Mouse (Mus musculus): Measurements from ENCODE around the gene Gm11549. TPM values are rescaled to one million over a fixed set of nuclear protein-coding genes. Genes with fewer than 3 reads are reported as not detected.

The Gm11549 gene
- polyA plus RNA-seq, 1 experiment, result 0.04 TPM

- Histone ChIP-seq H3K4me1 (ENCODE audit: control insufficient read depth, insufficient read depth, insufficient read length) (no peaks in the 10 kb centered on the region; the same call in 1 of the 2 replicates), H3K27me3 (ENCODE audit: control insufficient read depth, insufficient read depth, low read length) (no peaks in the 10 kb centered on the region), H3K27ac (ENCODE audit: insufficient read depth, low read length) (peak within 1 kb of the TSS; percentile 76), H3K4me3 (ENCODE audit: extremely low read depth, insufficient read depth, insufficient read length) (peak within 1 kb of the TSS; percentile 72), H3K36me3 (ENCODE audit: control insufficient read depth, insufficient read depth, low read length) (no peaks in the 10 kb centered on the region)
- TF ChIP-seq POLR2A (IDR thresholded peaks at IDR 0.05; ENCODE audit: low read depth, low read length) (peak; percentile 80; the same call in 1 of the 2 replicates), CTCF (IDR thresholded peaks at IDR 0.05; ENCODE audit: extremely low read depth, insufficient read depth, insufficient read length, insufficient replicate concordance) (peak; percentile 14; the same call in 1 of the 2 replicates)
- WGBS, result under 1% methylated on average over 32 of the region's 32 CpGs
- DNase-seq (ENCODE audit: low read depth in 1 of 2, low spot score in 2 of 2), result peak; percentile 93
These were observed 46.0 kb downstream of the Gm11549 start, which contains the start of the genes Anxa5 and 1810062G17Rik for GRCm38 (mm10) chr3:36475532-36476087. TSS of gene Anxa5 (minus strand) at chr3:36475894. TSS of gene 1810062G17Rik (plus strand) at chr3:36475937.

- no peaks in the 10 kb centered on the region; the same call in 1 of the 2 replicates for H3K4me1 ChIP-seq (ENCODE audit: control insufficient read depth, insufficient read depth, insufficient read length)
- WGBS, result under 1% methylated on average over 24 of the region's 24 CpGs
- DNase-seq (ENCODE audit: low read depth in 1 of 2, low spot score in 2 of 2), result peak in 1 of 2 experiments; percentile 2
- no peaks in the 10 kb centered on the region for H3K36me3 ChIP-seq (ENCODE audit: control insufficient read depth, insufficient read depth, low read length)
- H3K27ac ChIP-seq (ENCODE audit: insufficient read depth, low read length), result peak overlapping the region; percentile 72
- H3K27me3 ChIP-seq (ENCODE audit: control insufficient read depth, insufficient read depth, low read length), result no peaks in the 10 kb centered on the region
- peak overlapping the region; percentile 72 for H3K4me3 ChIP-seq (ENCODE audit: extremely low read depth, insufficient read depth, insufficient read length)
- TF ChIP-seq POLR2A (IDR thresholded peaks at IDR 0.05; ENCODE audit: low read depth, low read length), result no peak
- TF ChIP-seq CTCF (IDR thresholded peaks at IDR 0.05; ENCODE audit: extremely low read depth, insufficient read depth, insufficient read length, insufficient replicate concordance), result no peak
These were observed 46.6 kb downstream of the Gm11549 start for GRCm38 (mm10) chr3:36474938-36475483.

- no peaks in the 10 kb centered on the region for H3K27me3 ChIP-seq (ENCODE audit: control insufficient read depth, insufficient read depth, low read length)
- TF ChIP-seq CTCF (IDR thresholded peaks at IDR 0.05; ENCODE audit: extremely low read depth, insufficient read depth, insufficient read length, insufficient replicate concordance) (no peak), POLR2A (IDR thresholded peaks at IDR 0.05; ENCODE audit: low read depth, low read length) (no peak)
- WGBS, result 88% methylated on average over 5 of the region's 5 CpGs
- no peak for DNase-seq (ENCODE audit: low read depth in 1 of 2, low spot score in 2 of 2)
- no peaks in the 10 kb centered on the region for H3K36me3 ChIP-seq (ENCODE audit: control insufficient read depth, insufficient read depth, low read length)
- no peaks in the 10 kb centered on the region; the same call in 1 of the 2 replicates for H3K4me1 ChIP-seq (ENCODE audit: control insufficient read depth, insufficient read depth, insufficient read length)
- H3K27ac ChIP-seq (ENCODE audit: insufficient read depth, low read length), result no peak overlapping the region
- no peak overlapping the region for H3K4me3 ChIP-seq (ENCODE audit: extremely low read depth, insufficient read depth, insufficient read length)
These were observed 47.2 kb downstream of the Gm11549 start for GRCm38 (mm10) chr3:36474421-36474820.

GRCm38 (mm10) chr3:36473222-36473621, 48.4 kb downstream of the Gm11549 start:
- no peaks in the 10 kb centered on the region for H3K27me3 ChIP-seq (ENCODE audit: control insufficient read depth, insufficient read depth, low read length)
- no peak overlapping the region for H3K4me3 ChIP-seq (ENCODE audit: extremely low read depth, insufficient read depth, insufficient read length)
- no peaks in the 10 kb centered on the region for H3K36me3 ChIP-seq (ENCODE audit: control insufficient read depth, insufficient read depth, low read length)
- no peak for DNase-seq (ENCODE audit: low read depth in 1 of 2, low spot score in 2 of 2)
- TF ChIP-seq POLR2A (IDR thresholded peaks at IDR 0.05; ENCODE audit: low read depth, low read length), result no peak
- TF ChIP-seq CTCF (IDR thresholded peaks at IDR 0.05; ENCODE audit: extremely low read depth, insufficient read depth, insufficient read length, insufficient replicate concordance), result no peak
- no peak overlapping the region for H3K27ac ChIP-seq (ENCODE audit: insufficient read depth, low read length)
- 76% methylated on average over 5 of the region's 5 CpGs for WGBS
- H3K4me1 ChIP-seq (ENCODE audit: control insufficient read depth, insufficient read depth, insufficient read length), result no peaks in the 10 kb centered on the region; the same call in 1 of the 2 replicates

GRCm38 (mm10) chr3:36471856-36472255, 49.8 kb downstream of the Gm11549 start:
- no peak overlapping the region for H3K4me3 ChIP-seq (ENCODE audit: extremely low read depth, insufficient read depth, insufficient read length)
- TF ChIP-seq POLR2A (IDR thresholded peaks at IDR 0.05; ENCODE audit: low read depth, low read length), result no peak
- TF ChIP-seq CTCF (IDR thresholded peaks at IDR 0.05; ENCODE audit: extremely low read depth, insufficient read depth, insufficient read length, insufficient replicate concordance), result no peak
- no peaks in the 10 kb centered on the region for H3K27me3 ChIP-seq (ENCODE audit: control insufficient read depth, insufficient read depth, low read length)
- no peak for DNase-seq (ENCODE audit: low read depth in 1 of 2, low spot score in 2 of 2)
- WGBS, result 88% methylated on average over 4 of the region's 4 CpGs
- H3K4me1 ChIP-seq (ENCODE audit: control insufficient read depth, insufficient read depth, insufficient read length), result no peaks in the 10 kb centered on the region; the same call in 1 of the 2 replicates
- H3K27ac ChIP-seq (ENCODE audit: insufficient read depth, low read length), result no peak overlapping the region
- H3K36me3 ChIP-seq (ENCODE audit: control insufficient read depth, insufficient read depth, low read length), result no peaks in the 10 kb centered on the region

GRCm38 (mm10) chr3:36468871-36469270, 52.7 kb downstream of the Gm11549 start:
- TF ChIP-seq CTCF (IDR thresholded peaks at IDR 0.05; ENCODE audit: extremely low read depth, insufficient read depth, insufficient read length, insufficient replicate concordance) (no peak), POLR2A (IDR thresholded peaks at IDR 0.05; ENCODE audit: low read depth, low read length) (no peak)
- no peak overlapping the region for H3K27ac ChIP-seq (ENCODE audit: insufficient read depth, low read length)
- no peaks in the 10 kb centered on the region for H3K4me1 ChIP-seq (ENCODE audit: control insufficient read depth, insufficient read depth, insufficient read length)
- no peaks in the 10 kb centered on the region for H3K27me3 ChIP-seq (ENCODE audit: control insufficient read depth, insufficient read depth, low read length)
- H3K4me3 ChIP-seq (ENCODE audit: extremely low read depth, insufficient read depth, insufficient read length), result no peak overlapping the region
- DNase-seq (ENCODE audit: low read depth in 1 of 2, low spot score in 2 of 2), result no peak
- no peaks in the 10 kb centered on the region for H3K36me3 ChIP-seq (ENCODE audit: control insufficient read depth, insufficient read depth, low read length)
- WGBS, result 66% methylated on average over 2 of the region's 2 CpGs

- Histone ChIP-seq H3K27me3 (ENCODE audit: control insufficient read depth, insufficient read depth, low read length) (no peaks in the 10 kb centered on the region), H3K4me1 (ENCODE audit: control insufficient read depth, insufficient read depth, insufficient read length) (no peaks in the 10 kb centered on the region), H3K36me3 (ENCODE audit: control insufficient read depth, insufficient read depth, low read length) (no peaks in the 10 kb centered on the region; the same call in 1 of the 2 replicates), H3K27ac (ENCODE audit: insufficient read depth, low read length) (no peak overlapping the region), H3K4me3 (ENCODE audit: extremely low read depth, insufficient read depth, insufficient read length) (no peak overlapping the region)
- 83% methylated on average over 7 of the region's 7 CpGs for WGBS
- TF ChIP-seq CTCF (IDR thresholded peaks at IDR 0.05; ENCODE audit: extremely low read depth, insufficient read depth, insufficient read length, insufficient replicate concordance) (no peak), POLR2A (IDR thresholded peaks at IDR 0.05; ENCODE audit: low read depth, low read length) (no peak)
- no peak for DNase-seq (ENCODE audit: low read depth in 1 of 2, low spot score in 2 of 2)
These were observed 54.0 kb downstream of the Gm11549 start for GRCm38 (mm10) chr3:36467632-36468031.
